Mouse (Mus musculus) hindbrain, postnatal 0 days (tissue): Measurements from ENCODE around the gene Tcap. TPM values are rescaled to one million over a fixed set of nuclear protein-coding genes. Genes with fewer than 3 reads are reported as not detected.

Experiments
- ATAC-seq: fragments of 200-750 bp; cut with Nextera tagmentation; 2 replicates; pipeline ENCODE4 v1.8.0; 2017; ENCODE audit warnings: mild to moderate bottlenecking, moderate TSS enrichment, moderate library complexity
- DNase-seq: peaks from one replicate; pipeline ENCODE4 v3.0.0-alpha.2; 2015; ENCODE audit warnings: low spot score
- H3K27ac ChIP-seq: fragments of 300-500 bp; sonication (generic); 2 replicates; pipeline ENCODE4 v1.5.1; 2014; ENCODE audit warnings: mild to moderate bottlenecking
- H3K27me3 ChIP-seq: fragments of 300-500 bp; sonication (generic); 2 replicates; pipeline ENCODE4 v1.6.1; 2014; ENCODE audit warnings: low read length, mixed read lengths; ENCODE audit not compliant: insufficient read depth
- H3K36me3 ChIP-seq: fragments of 300-500 bp; sonication (generic); 2 replicates; pipeline ENCODE4 v1.6.1; 2014; ENCODE audit warnings: low read length, mixed read lengths; ENCODE audit not compliant: insufficient read depth
- H3K4me1 ChIP-seq: fragments of 300-500 bp; sonication (generic); 2 replicates; pipeline ENCODE4 v1.6.1; 2014; ENCODE audit warnings: antibody characterized with exemption, low read length, mixed read lengths; ENCODE audit not compliant: insufficient read depth
- H3K4me2 ChIP-seq: fragments of 300-500 bp; sonication (generic); 2 replicates; pipeline ENCODE4 v1.6.1; 2014; ENCODE audit warnings: low read depth, mild to moderate bottlenecking, low read length, moderate library complexity, mixed read lengths
- H3K4me3 ChIP-seq: fragments of 300-500 bp; sonication (generic); 2 replicates; pipeline ENCODE4 v1.5.1; 2014; ENCODE audit warnings: low read length
- H3K9ac ChIP-seq: fragments of 300-500 bp; sonication (generic); replicated peaks from 2 replicates; pipeline ENCODE4 v1.6.1; 2014; ENCODE audit warnings: mild to moderate bottlenecking, low read length, moderate library complexity, mixed read lengths
- H3K9me3 ChIP-seq: fragments of 300-500 bp; sonication (generic); 2 replicates; pipeline ENCODE4 v1.6.1; 2016; ENCODE audit warnings: low read length, mixed read lengths
- CTCF ChIP-seq: IDR thresholded peaks from 2 replicates; pipeline ENCODE4 v1.5.1; 2016; ENCODE audit warnings: antibody characterized with exemption, control low read depth, low read depth
- WGBS: fragments of 180-500 bp; shearing (Covaris S2); extraction: QIAGEN DNeasy Blood & Tissue Kit; methylation state at CpG from one replicate; pipeline ENCODE4 v1.1.7; 2014; 5-methylcytosine and 5-hydroxymethylcytosine counted together
- polyA plus RNA-seq: library from polyadenylated mRNA; unstranded; fragments of >200 nt; fragmentation: Nextera tagmentation; extraction: Ambion mirVana; gene quantifications from 2 replicates; pipeline ENCODE4 v1.2.1, GENCODE M21; 2015
- total RNA-seq: library from RNA; depleted of rRNA; stranded (reverse); fragments of >200 nt; gene quantifications from 2 replicates; pipeline ENCODE4 v1.2.3, GENCODE M21; 2014

Tcap gene
- total and polyA plus RNA-seq, 2 experiments from 2014 or later: 0.26 TPM; not detected in 1

DNA sequence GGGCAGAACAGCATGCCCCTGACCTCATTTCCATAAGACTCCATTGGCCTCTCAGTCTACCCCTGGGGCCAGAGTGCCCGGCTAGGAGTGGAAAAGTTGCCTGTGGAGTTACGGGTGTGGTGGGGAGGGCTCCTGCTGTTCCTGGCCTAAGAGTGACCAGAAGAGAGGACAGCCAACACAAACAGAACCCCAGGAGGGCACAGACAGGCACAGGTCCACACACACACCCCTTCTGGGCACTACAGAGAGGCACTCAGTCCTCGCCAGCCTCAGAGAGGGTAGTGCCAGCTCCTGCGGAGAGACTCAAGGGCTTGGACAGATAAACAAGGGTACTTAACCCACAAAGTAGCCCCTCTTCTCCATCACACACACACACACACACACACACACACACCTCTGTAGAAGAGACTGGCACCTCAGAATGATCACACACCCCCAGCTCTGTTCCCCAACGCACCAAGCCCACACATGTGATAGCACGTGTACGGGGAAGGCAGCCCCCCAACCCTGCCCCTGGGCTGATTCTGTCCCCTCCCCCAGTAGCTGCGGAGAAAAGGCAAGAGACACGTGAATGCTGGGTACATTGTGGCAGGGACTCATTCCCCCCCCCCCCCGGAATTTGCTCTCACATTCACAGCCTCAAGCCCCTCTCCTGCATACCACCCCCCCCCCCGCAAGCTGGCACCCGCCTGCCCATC lies 36.1 kb upstream of the Tcap start:
- Histone ChIP-seq H3K27me3 (peaks cover 25% of the 10 kb centered on the region), H3K9me3 (no peaks in the 10 kb centered on the region), H3K4me3 (peak overlapping the region; percentile 53), H3K9ac (no peak overlapping the region), H3K36me3 (no peaks in the 10 kb centered on the region), H3K4me2 (peak overlapping the region; percentile 94), H3K27ac (no peak overlapping the region), H3K4me1 (peaks cover 10% of the 10 kb centered on the region; the same call in 1 of the 2 replicates)
- TF ChIP-seq CTCF: no peak
- no peak for DNase-seq
- WGBS: 3% methylated on average over 10 of the region's 12 CpGs
- peak; percentile 48; the same call in 1 of the 2 replicates for ATAC-seq

DNA sequence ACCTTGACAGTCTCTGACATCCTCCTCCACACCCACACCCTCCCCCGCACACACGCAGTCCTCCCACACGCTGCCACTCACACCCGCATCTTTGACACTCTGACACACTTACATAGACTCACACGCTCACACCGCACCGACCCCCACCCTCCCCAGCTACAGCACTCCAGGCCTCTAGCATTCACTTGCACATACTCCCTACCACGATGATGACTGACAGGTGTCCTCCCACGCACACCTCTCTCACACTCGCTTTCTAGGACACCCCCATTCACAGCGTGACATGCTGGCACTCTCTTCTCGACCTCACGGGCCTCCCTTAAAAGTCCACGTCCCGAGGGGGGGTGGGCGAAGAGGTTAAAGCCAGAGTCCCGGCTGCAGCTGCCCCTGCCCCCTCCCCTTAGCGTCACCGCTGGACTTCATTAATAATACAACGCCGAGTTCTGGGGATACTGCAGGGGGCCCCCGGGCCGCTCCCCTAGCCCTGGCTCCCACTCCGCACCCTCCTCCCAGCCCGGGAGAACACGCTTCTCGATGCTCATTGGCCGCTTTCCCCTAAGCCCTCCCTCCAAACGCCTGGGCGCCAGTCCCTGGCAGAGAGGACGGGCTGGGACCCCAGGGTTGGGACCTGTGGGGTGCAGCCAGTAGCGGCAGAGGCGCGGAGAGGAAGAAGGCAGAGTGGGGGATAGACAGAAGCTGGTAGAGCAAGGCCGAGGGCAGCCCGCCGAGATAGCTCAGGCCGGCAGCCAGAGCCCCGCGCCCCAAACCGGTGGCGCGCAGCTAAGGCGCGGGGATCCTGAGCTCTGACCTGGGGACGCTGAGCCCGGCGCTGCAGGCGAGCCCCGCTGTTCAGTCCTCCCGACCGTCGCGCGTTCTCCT lies 35.3 kb upstream of the Tcap start, which contains the start of gene Ppp1r1b:
Ppp1r1b (plus strand) TSS at position 322 of the 879 bp plus-strand sequence.
- under 1% methylated on average over 55 of the region's 55 CpGs for WGBS
- H3K4me2 ChIP-seq: peak within 1 kb of the TSS; percentile 94
- TF ChIP-seq CTCF: no peak
- H3K4me3 ChIP-seq: peak within 1 kb of the TSS; percentile 53
- H3K4me1 ChIP-seq: peaks cover 10% of the 10 kb centered on the region; the same call in 1 of the 2 replicates
- H3K9ac ChIP-seq: peak within 1 kb of the TSS; percentile 55
- ATAC-seq (peak; percentile 56; the same call in 1 of the 2 replicates), DNase-seq (peak; percentile 62)
- H3K27me3 ChIP-seq: peaks cover 30% of the 10 kb centered on the region
- H3K36me3 ChIP-seq: no peaks in the 10 kb centered on the region
- no peak within 1 kb of the TSS for H3K27ac ChIP-seq
- H3K9me3 ChIP-seq: no peaks in the 10 kb centered on the region

DNA sequence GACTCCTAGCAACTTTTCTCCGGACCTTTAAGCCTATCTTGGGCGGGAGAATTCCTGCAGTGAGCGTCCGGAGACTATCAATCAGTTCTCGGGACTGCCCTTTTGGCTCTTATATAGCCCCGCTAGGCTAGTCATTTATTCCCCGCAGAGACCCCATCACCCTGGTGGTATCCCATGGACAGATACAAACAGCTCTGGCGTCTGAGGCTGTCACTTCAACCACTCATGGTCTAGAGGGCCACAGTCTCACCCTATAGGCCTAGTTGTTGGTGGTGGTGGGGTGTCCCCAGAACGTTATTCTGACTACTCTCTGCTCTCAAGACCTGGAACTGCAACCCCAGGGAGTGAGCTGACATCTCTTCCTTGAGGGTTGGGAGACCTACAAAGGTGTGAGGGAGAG lies 34.3 kb upstream of the Tcap start:
- TF ChIP-seq CTCF: no peak
- no peaks in the 10 kb centered on the region for H3K9me3 ChIP-seq
- DNase-seq: no peak
- ATAC-seq: no peak
- H3K27me3 ChIP-seq: peaks cover 30% of the 10 kb centered on the region
- 8% methylated on average over 9 of the region's 9 CpGs for WGBS
- H3K4me3 ChIP-seq: peak overlapping the region; percentile 53
- H3K9ac ChIP-seq: no peak overlapping the region
- H3K4me2 ChIP-seq: peak overlapping the region; percentile 94
- H3K4me1 ChIP-seq: peaks cover 10% of the 10 kb centered on the region; the same call in 1 of the 2 replicates
- no peak overlapping the region for H3K27ac ChIP-seq
- no peaks in the 10 kb centered on the region for H3K36me3 ChIP-seq

DNA sequence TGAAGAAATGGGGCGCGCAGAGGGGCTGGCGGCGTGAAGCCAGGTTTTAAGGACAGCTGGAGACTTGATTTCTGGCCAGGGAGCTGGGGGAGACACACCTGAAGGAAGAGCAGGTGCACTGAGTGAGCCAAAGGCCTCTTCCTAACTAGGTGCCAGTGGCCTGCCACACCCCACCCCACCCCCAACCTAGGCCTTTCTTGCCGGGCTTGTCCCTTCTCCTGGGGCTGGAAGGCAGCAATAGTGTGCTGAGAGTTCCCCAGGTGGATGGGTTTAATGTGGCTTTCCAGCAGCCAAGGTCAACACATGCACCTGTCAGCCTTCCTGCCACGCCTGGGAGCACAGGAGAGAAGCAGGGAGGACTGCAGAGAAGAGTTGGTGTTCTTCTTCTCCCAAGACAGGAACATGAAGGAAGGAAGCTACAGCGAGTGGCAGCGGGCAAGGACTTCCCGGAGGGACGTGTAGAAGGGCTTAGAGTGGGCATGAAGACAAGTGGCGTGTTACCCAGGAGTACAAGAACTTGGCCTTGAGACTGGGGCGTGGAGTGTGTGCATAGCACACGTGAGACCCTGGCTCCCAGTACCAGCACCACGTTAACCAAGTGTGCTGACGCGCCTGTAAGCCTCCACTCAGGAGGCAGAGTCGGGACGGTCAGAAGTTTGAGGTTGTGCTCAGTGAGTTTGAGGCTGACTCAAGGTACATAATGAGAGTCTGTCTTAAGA lies 31.2 kb upstream of the Tcap start:
- 78% methylated on average over 18 of the region's 18 CpGs for WGBS
- Histone ChIP-seq H3K4me3 (no peak overlapping the region), H3K36me3 (no peaks in the 10 kb centered on the region), H3K4me2 (no peak overlapping the region), H3K27me3 (peaks cover 30% of the 10 kb centered on the region), H3K9me3 (no peaks in the 10 kb centered on the region), H3K9ac (no peak overlapping the region), H3K27ac (no peak overlapping the region), H3K4me1 (peaks cover 8% of the 10 kb centered on the region; the same call in 1 of the 2 replicates)
- DNase-seq: no peak
- TF ChIP-seq CTCF: no peak
- no peak for ATAC-seq

DNA sequence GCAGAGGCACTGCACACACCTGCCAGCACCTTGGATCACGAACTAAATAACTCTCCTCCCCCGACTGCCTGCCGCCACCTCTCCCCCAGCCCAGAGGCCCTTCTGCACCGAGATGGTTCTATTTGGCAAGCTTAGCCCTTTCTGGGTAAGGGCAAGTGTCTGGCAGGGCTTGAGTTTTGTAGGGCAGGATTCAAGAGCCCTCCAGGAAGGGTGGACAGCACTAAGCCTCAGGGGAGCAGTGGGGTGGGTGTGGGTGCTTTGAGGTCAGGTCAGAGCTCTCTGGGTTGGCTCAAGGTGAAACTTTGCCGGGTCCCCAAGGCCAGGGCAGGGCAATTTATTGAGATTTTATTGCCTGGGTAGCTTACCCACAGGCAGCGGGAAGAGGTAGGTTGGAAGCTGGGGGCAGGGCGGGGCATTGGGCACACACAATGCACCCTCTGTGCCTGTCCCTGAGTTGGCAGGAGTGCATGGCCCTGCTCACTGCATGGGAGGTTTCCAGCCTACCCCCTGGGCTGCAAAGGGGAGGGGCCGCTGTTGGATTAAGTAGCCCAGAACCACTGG lies 29.9 kb upstream of the Tcap start:
- no peak overlapping the region for H3K4me3 ChIP-seq
- no peaks in the 10 kb centered on the region for H3K4me1 ChIP-seq
- H3K9ac ChIP-seq: no peak overlapping the region
- DNase-seq: no peak
- H3K36me3 ChIP-seq: no peaks in the 10 kb centered on the region
- H3K4me2 ChIP-seq: no peak overlapping the region
- no peaks in the 10 kb centered on the region for H3K9me3 ChIP-seq
- H3K27me3 ChIP-seq: peaks cover 26% of the 10 kb centered on the region
- WGBS: 36% methylated on average over 8 of the region's 8 CpGs
- no peak overlapping the region for H3K27ac ChIP-seq
- no peak for ATAC-seq
- no peak for TF ChIP-seq CTCF

DNA sequence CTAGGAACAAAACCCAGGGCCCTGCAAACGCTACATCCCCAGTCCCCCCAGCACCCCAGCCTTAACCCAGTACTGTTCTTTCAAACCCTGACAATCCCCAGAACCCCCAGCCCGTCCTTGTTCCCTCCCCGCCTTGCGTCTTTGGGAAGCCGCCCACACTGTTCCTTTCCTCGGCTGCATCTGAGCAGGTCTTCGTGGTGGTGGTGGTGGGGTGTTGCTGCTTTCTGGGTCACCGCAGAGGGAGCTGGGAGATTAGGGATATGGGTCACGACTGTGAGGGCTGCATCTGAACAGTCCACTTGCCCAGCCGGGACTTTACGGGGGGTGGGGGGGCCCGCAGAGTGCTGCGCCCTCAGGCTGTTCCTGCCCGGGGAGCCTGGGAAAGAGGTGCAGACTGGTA lies 29.2 kb upstream of the Tcap start:
- no peak overlapping the region for H3K9ac ChIP-seq
- no peak overlapping the region for H3K4me3 ChIP-seq
- H3K36me3 ChIP-seq: no peaks in the 10 kb centered on the region
- 68% methylated on average over 14 of the region's 14 CpGs for WGBS
- ATAC-seq (no peak), DNase-seq (no peak)
- H3K9me3 ChIP-seq: no peaks in the 10 kb centered on the region
- H3K27ac ChIP-seq: no peak overlapping the region
- peaks cover 6% of the 10 kb centered on the region for H3K4me1 ChIP-seq
- H3K27me3 ChIP-seq: peaks cover 19% of the 10 kb centered on the region
- TF ChIP-seq CTCF: no peak
- H3K4me2 ChIP-seq: no peak overlapping the region
